Mouse (Mus musculus): ENCODE results near the gene Aldh2. TPM values are rescaled to one million over a fixed set of nuclear protein-coding genes. Genes with fewer than 3 reads are reported as not detected.

The Aldh2 gene
- polyA plus RNA-seq, 1 experiment from 2014 or later = 131 TPM

- Histone ChIP-seq H3K36me3 (peaks cover 61% of the 10 kb centered on the region), H3K4me1 (no peaks in the 10 kb centered on the region), H3K4me2 (no peak overlapping the region), H3K27me3 (replicated peaks) (no peaks in the 10 kb centered on the region), H3K9me3 (replicated peaks) (no peaks in the 10 kb centered on the region), H3K27ac (replicated peaks) (no peak overlapping the region), H3K9ac (replicated peaks) (no peak overlapping the region), H3K4me3 (replicated peaks) (no peak overlapping the region)
- WGBS = 88% methylated on average over 13 of the region's 13 CpGs
- no peak for ATAC-seq (ENCODE audit: low FRiP score)
These were observed 19.5 kb downstream of the Aldh2 start for GRCm38 (mm10) chr5:121574145-121574544.

- no peak for ATAC-seq (ENCODE audit: low FRiP score)
- 70% methylated on average over 1 of the region's 1 CpGs for WGBS
- H3K9me3 ChIP-seq (replicated peaks) = no peaks in the 10 kb centered on the region
- no peak overlapping the region for H3K4me3 ChIP-seq (replicated peaks)
- no peak overlapping the region for H3K9ac ChIP-seq (replicated peaks)
- H3K4me2 ChIP-seq = no peak overlapping the region
- no peak overlapping the region for H3K27ac ChIP-seq (replicated peaks)
- peaks cover 44% of the 10 kb centered on the region for H3K36me3 ChIP-seq
- H3K27me3 ChIP-seq (replicated peaks) = no peaks in the 10 kb centered on the region
- H3K4me1 ChIP-seq = no peaks in the 10 kb centered on the region
These were observed 22.8 kb downstream of the Aldh2 start for GRCm38 (mm10) chr5:121570787-121571186.

GRCm38 (mm10) chr5:121569881-121570420 lies 23.7 kb downstream of the Aldh2 start:
- Histone ChIP-seq H3K27ac (replicated peaks) (no peak overlapping the region), H3K4me3 (replicated peaks) (no peak overlapping the region), H3K4me2 (no peak overlapping the region), H3K9me3 (replicated peaks) (no peaks in the 10 kb centered on the region), H3K4me1 (no peaks in the 10 kb centered on the region), H3K36me3 (peaks cover 36% of the 10 kb centered on the region), H3K27me3 (replicated peaks) (no peaks in the 10 kb centered on the region), H3K9ac (replicated peaks) (no peak overlapping the region)
- WGBS = 75% methylated on average over 9 of the region's 9 CpGs
- ATAC-seq (ENCODE audit: low FRiP score) = no peak

DNA sequence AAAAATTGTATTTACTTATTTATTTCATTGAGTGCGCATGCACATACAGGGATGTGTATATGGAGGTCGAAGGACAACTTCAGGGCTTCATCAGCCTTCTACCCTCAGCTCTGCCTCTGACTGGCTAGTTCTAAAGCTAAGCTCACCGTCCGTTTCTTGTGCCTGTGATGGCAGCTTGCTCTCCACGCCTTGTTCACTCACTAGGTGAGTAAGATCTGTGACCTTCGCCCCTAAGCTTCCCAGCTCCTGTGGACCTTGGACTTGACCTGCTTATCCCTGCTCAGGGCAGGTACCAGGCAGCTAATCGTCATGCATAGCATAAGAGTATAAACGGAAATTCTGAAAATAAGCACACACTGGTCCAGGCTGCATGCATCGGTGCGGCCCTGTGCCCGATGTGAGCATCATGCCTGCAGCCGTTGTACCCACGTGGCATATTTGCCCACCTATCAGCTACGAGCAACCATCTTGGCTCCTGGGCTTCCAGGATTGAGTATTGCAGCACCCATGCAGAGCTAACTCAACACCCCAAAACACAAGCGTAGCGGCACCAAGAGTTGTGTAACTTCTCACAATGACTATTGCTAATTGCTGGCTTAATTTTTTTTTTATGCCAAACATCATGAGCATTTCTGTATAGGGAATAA lies 27.5 kb downstream of the Aldh2 start:
- H3K4me2 ChIP-seq = no peak overlapping the region
- H3K9ac ChIP-seq (replicated peaks) = no peak overlapping the region
- H3K9me3 ChIP-seq (replicated peaks) = no peaks in the 10 kb centered on the region
- WGBS = 93% methylated on average over 16 of the region's 16 CpGs
- peaks cover 13% of the 10 kb centered on the region for H3K36me3 ChIP-seq
- H3K4me3 ChIP-seq (replicated peaks) = no peak overlapping the region
- no peaks in the 10 kb centered on the region for H3K4me1 ChIP-seq
- no peak for ATAC-seq (ENCODE audit: low FRiP score)
- no peak overlapping the region for H3K27ac ChIP-seq (replicated peaks)
- no peaks in the 10 kb centered on the region for H3K27me3 ChIP-seq (replicated peaks)

DNA sequence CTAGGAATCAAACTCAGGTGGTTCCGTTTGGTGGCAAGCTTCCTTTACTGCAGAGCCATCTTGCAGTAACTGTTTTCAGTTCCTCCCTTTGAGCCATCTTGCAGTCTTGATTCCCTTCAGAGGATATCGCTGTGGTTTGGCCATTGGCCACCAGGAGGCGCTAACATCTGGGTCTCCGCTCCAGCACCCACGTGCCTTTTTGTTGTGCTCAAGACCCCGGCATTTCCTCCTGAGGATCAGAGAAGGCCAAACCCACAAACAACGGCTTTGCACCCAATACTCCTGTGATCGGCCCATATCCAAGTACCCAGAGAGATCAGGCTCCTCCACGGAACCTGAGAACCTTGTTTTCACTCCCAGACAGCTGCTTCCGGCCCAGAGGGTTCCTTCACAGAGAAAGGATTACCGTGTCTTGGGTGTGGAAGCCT lies 29.1 kb downstream of the Aldh2 start:
- Histone ChIP-seq H3K27ac (replicated peaks) (no peak overlapping the region), H3K9ac (replicated peaks) (no peak overlapping the region), H3K9me3 (replicated peaks) (no peaks in the 10 kb centered on the region), H3K4me3 (replicated peaks) (no peak overlapping the region), H3K4me2 (peak overlapping the region; percentile 31), H3K4me1 (no peaks in the 10 kb centered on the region), H3K27me3 (replicated peaks) (no peaks in the 10 kb centered on the region), H3K36me3 (peaks cover 4% of the 10 kb centered on the region; the same call in 1 of the 2 replicates)
- WGBS = 17% methylated on average over 11 of the region's 11 CpGs
- ATAC-seq (ENCODE audit: low FRiP score) = no peak

GRCm38 (mm10) chr5:121562436-121562835 lies 31.2 kb downstream of the Aldh2 start:
- H3K9me3 ChIP-seq (replicated peaks) = no peaks in the 10 kb centered on the region
- H3K36me3 ChIP-seq = no peaks in the 10 kb centered on the region; the same call in 1 of the 2 replicates
- no peak for ATAC-seq (ENCODE audit: low FRiP score)
- H3K27ac ChIP-seq (replicated peaks) = no peak overlapping the region
- H3K4me2 ChIP-seq = no peak overlapping the region
- no peaks in the 10 kb centered on the region for H3K4me1 ChIP-seq
- no peak overlapping the region for H3K9ac ChIP-seq (replicated peaks)
- WGBS = 93% methylated on average over 3 of the region's 3 CpGs
- H3K4me3 ChIP-seq (replicated peaks) = no peak overlapping the region
- no peaks in the 10 kb centered on the region for H3K27me3 ChIP-seq (replicated peaks)

DNA sequence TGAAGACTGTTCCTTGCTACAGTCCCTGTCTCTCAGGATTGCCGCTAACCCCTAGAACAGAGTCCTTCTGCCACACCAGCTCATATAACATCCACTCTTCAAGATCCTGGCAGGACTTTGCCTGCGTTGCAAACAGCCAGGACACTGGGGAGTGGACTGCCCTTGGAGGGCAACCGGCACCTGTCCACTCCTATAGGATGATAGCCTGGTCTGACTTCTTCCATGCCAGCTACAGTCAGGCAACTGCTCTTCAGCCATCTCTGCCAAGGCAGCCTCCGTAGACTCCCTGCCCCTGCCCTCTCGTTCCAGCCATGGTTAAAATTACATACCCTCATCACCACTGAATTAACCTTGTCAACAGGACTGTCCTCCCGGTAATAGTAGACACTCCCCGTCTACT lies 44.4 kb downstream of the Aldh2 start:
- H3K9ac ChIP-seq (replicated peaks) = no peak overlapping the region
- WGBS = 87% methylated on average over 7 of the region's 7 CpGs

DNA sequence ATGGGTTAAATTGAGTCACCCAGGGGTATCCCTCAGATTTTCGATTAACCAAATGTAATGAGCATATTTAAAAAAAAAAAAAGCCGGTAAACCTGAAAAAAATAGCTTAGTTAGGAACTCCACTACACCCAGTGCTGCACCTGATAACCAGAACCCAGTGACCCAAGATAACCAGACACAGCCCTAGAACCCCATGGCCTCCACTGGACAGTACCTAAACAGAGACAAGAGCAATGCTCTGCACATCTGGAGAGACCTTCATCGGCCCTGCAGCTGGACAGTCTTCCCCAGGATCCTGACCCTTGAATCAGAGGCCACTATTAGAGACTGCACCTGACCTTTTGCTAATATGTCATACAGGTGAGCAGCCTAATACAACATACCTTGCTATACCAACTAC lies 46.5 kb downstream of the Aldh2 start:
- H3K4me3 ChIP-seq (replicated peaks) = no peak overlapping the region
- H3K9ac ChIP-seq (replicated peaks) = no peak overlapping the region
- no peak overlapping the region for H3K4me2 ChIP-seq
- ATAC-seq (ENCODE audit: low FRiP score) = no peak
- 97% methylated on average over 3 of the region's 3 CpGs for WGBS
- H3K27me3 ChIP-seq (replicated peaks) = no peaks in the 10 kb centered on the region
- no peak overlapping the region for H3K27ac ChIP-seq (replicated peaks)
- H3K4me1 ChIP-seq = peaks cover 37% of the 10 kb centered on the region
- H3K9me3 ChIP-seq (replicated peaks) = no peaks in the 10 kb centered on the region
- no peaks in the 10 kb centered on the region for H3K36me3 ChIP-seq

More for the DNA sequence above, 44.4 kb downstream of the Aldh2 start:
- no peak for ATAC-seq (ENCODE audit: low FRiP score)
- H3K27ac ChIP-seq (replicated peaks) = no peak overlapping the region
- H3K9me3 ChIP-seq (replicated peaks) = no peaks in the 10 kb centered on the region
- H3K36me3 ChIP-seq = no peaks in the 10 kb centered on the region
- H3K4me2 ChIP-seq = no peak overlapping the region
- no peaks in the 10 kb centered on the region for H3K27me3 ChIP-seq (replicated peaks)
- H3K4me3 ChIP-seq (replicated peaks) = no peak overlapping the region
- peaks cover 17% of the 10 kb centered on the region for H3K4me1 ChIP-seq

DNA sequence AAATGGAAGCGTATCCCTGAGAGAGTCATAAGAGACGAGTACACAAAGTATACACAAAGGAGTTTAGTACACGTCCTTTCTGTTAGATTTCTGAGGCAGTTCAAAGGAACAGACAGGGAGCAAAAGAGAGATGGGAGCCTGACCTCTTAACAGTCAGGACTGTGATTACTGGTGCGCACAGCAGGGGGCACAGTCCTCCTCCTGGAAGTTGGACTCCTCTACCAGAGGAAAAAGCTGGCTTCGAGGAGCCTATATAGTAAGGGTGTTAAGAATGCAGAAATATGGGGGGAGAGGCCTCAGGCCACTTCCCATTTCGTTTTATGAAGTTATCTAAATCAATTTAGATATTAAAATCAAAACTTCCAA lies 47.1 kb downstream of the Aldh2 start:
- Histone ChIP-seq H3K4me1 (peaks cover 41% of the 10 kb centered on the region), H3K9ac (replicated peaks) (peak overlapping the region; percentile 95), H3K4me3 (replicated peaks) (peak overlapping the region; percentile 100), H3K36me3 (no peaks in the 10 kb centered on the region), H3K27ac (replicated peaks) (peak overlapping the region; percentile 96), H3K27me3 (replicated peaks) (no peaks in the 10 kb centered on the region), H3K9me3 (replicated peaks) (no peaks in the 10 kb centered on the region), H3K4me2 (peak overlapping the region; percentile 94)
- WGBS = 33% methylated on average over 6 of the region's 6 CpGs
- peak; percentile 33; the same call in 1 of the 2 replicates for ATAC-seq (ENCODE audit: low FRiP score)

- H3K9me3 ChIP-seq (replicated peaks) = no peaks in the 10 kb centered on the region
- H3K4me3 ChIP-seq (replicated peaks) = peak within 1 kb of the TSS; percentile 100
- peak; percentile 94 for ATAC-seq (ENCODE audit: low FRiP score)
- under 1% methylated on average over 55 of the region's 55 CpGs for WGBS
- peak within 1 kb of the TSS; percentile 95 for H3K9ac ChIP-seq (replicated peaks)
- H3K36me3 ChIP-seq = no peaks in the 10 kb centered on the region
- peak within 1 kb of the TSS; percentile 96 for H3K27ac ChIP-seq (replicated peaks)
- no peaks in the 10 kb centered on the region for H3K27me3 ChIP-seq (replicated peaks)
- H3K4me1 ChIP-seq = peaks cover 46% of the 10 kb centered on the region
- peak within 1 kb of the TSS; percentile 94 for H3K4me2 ChIP-seq
These were observed 47.7 kb downstream of the Aldh2 start, which contains the start of gene Mapkapk5 for GRCm38 (mm10) chr5:121545793-121546529. TSS of gene Mapkapk5 (minus strand) at chr5:121545905.

- no peaks in the 10 kb centered on the region for H3K36me3 ChIP-seq
- H3K4me1 ChIP-seq = peaks cover 46% of the 10 kb centered on the region
- peak; percentile 56 for ATAC-seq (ENCODE audit: low FRiP score)
- peak within 1 kb of the TSS; percentile 95 for H3K9ac ChIP-seq (replicated peaks)
- no peaks in the 10 kb centered on the region for H3K27me3 ChIP-seq (replicated peaks)
- no peaks in the 10 kb centered on the region for H3K9me3 ChIP-seq (replicated peaks)
- peak within 1 kb of the TSS; percentile 96 for H3K27ac ChIP-seq (replicated peaks)
- WGBS = under 1% methylated on average over 53 of the region's 97 CpGs
- peak within 1 kb of the TSS; percentile 100 for H3K4me3 ChIP-seq (replicated peaks)
- H3K4me2 ChIP-seq = peak within 1 kb of the TSS; percentile 94
These were observed 48.5 kb downstream of the Aldh2 start, which contains the start of the genes Adam1a and Gm42878 for GRCm38 (mm10) chr5:121544910-121545792. TSS of gene Adam1a (minus strand) at chr5:121545482. TSS of gene Gm42878 (minus strand) at chr5:121545482.

Data from neural tube, embryonic 15.5 days (tissue).